Mouse (Mus musculus) C2C12 (cell line): ENCODE results near the gene Plpp1. TPM values are rescaled to one million over a fixed set of nuclear protein-coding genes. Genes with fewer than 3 reads are reported as not detected.

ENCODE experiments used
- H3K27me3 ChIP-seq: one replicate; pipeline ENCODE4 v1.6.1; 2011; ENCODE audit not compliant: control insufficient read depth, insufficient read depth, insufficient read length
- H3K36me3 ChIP-seq: one replicate; pipeline ENCODE4 v1.6.1; 2011; ENCODE audit not compliant: control insufficient read depth, insufficient read depth
- H3K4me3 ChIP-seq: one replicate; pipeline ENCODE4 v1.5.1; 2011; ENCODE audit warnings: mild to moderate bottlenecking, control low read depth; ENCODE audit not compliant: poor library complexity, insufficient read depth, severe bottlenecking
- H3K79me2 ChIP-seq: one replicate; pipeline ENCODE4 v1.6.1; 2011; ENCODE audit not compliant: control insufficient read depth, insufficient read depth
- H3K79me3 ChIP-seq: one replicate; pipeline ENCODE4 v1.6.1; 2011; ENCODE audit warnings: low read depth, control low read depth
- H3ac ChIP-seq: one replicate; pipeline ENCODE3; 2011; ENCODE audit warnings: low read depth; ENCODE audit not compliant: control insufficient read depth, insufficient read length
- CEBPB ChIP-seq: IDR thresholded peaks from one replicate; pipeline ENCODE4 v1.6.1; 2011; ENCODE audit warnings: low read depth, mild to moderate bottlenecking, control low read depth, moderate library complexity
- CTCF ChIP-seq: IDR thresholded peaks from one replicate; pipeline ENCODE4 v1.5.1; 2011; ENCODE audit not compliant: control insufficient read depth, insufficient read depth, insufficient read length
- FOSL1 ChIP-seq: IDR thresholded peaks from one replicate; pipeline ENCODE4 v1.8.0; 2011; ENCODE audit warnings: mild to moderate bottlenecking, low read length; ENCODE audit not compliant: poor library complexity, insufficient read depth, severe bottlenecking
- MAX ChIP-seq: IDR thresholded peaks from one replicate; pipeline ENCODE4 v1.6.1; 2011; ENCODE audit warnings: mild to moderate bottlenecking, control low read depth
- MYOD1 ChIP-seq: IDR thresholded peaks from one replicate; pipeline ENCODE4 v1.6.1; 2011; ENCODE audit warnings: low read depth; ENCODE audit not compliant: control insufficient read depth, insufficient read length
- MYOG ChIP-seq: IDR thresholded peaks from one replicate; pipeline ENCODE4 v1.6.1; 2011; ENCODE audit not compliant: control insufficient read depth, insufficient read length; ENCODE audit errors: extremely low read depth
- USF1 ChIP-seq: IDR thresholded peaks from one replicate; pipeline ENCODE4 v1.6.1; 2011; ENCODE audit warnings: low read depth, mild to moderate bottlenecking, control low read depth, moderate library complexity
- polyA plus RNA-seq: library from polyadenylated mRNA; unstranded; fragments of >200 nt; fragmentation: generic; extraction: Trizol; gene quantifications from one replicate; pipeline ENCODE4 v1.2.1, GENCODE M21; 2012; ENCODE audit warnings: missing spikeins

The Plpp1 gene
- polyA plus RNA-seq, 1 experiment: 29.1 TPM

- TF ChIP-seq FOSL1 (no peak), CTCF (no peak), MAX (no peak), MYOD1 (no peak), CEBPB (no peak), USF1 (no peak), MYOG (no peak)
- Histone ChIP-seq H3K79me3 (no peaks in the 10 kb centered on the region), H3K27me3 (no peaks in the 10 kb centered on the region), H3K79me2 (no peaks in the 10 kb centered on the region), H3K36me3 (no peaks in the 10 kb centered on the region), H3K4me3 (no peak overlapping the region), H3ac (no peak overlapping the region)
Observed at GRCm38 (mm10) chr13:112760538-112760881, 40.1 kb upstream of the Plpp1 start.

DNA sequence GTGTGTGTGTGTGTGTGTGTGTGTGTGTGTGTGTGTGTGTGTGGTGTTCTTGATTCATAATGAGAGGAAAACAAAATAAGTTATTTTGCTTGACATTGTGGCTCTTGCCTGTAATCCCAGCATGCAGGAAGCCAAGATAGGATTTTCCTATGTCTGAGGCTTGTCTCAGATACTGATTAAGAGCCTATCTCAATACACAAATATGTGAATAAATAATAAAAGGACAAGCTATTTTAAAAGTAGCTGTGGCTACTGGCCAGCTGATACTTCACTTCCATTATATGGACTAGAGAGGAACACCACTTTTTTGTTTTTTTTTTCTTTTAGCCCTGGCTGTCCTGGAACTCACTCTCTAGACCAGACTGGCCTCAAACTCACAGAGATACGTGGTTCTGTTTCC lies 38.8 kb upstream of the Plpp1 start:
- no peak overlapping the region for H3ac ChIP-seq
- no peak overlapping the region for H3K4me3 ChIP-seq
- no peaks in the 10 kb centered on the region for H3K36me3 ChIP-seq
- H3K27me3 ChIP-seq: no peaks in the 10 kb centered on the region
- no peaks in the 10 kb centered on the region for H3K79me2 ChIP-seq
- TF ChIP-seq MYOG (no peak), CTCF (no peak), CEBPB (no peak), MYOD1 (no peak), MAX (no peak), FOSL1 (no peak), USF1 (no peak)
- H3K79me3 ChIP-seq: no peaks in the 10 kb centered on the region

- Histone ChIP-seq H3K4me3 (no peak overlapping the region), H3K36me3 (no peaks in the 10 kb centered on the region), H3ac (no peak overlapping the region), H3K79me3 (no peaks in the 10 kb centered on the region), H3K79me2 (no peaks in the 10 kb centered on the region), H3K27me3 (no peaks in the 10 kb centered on the region)
- TF ChIP-seq CTCF (no peak), USF1 (no peak), MYOG (no peak), CEBPB (no peak), MYOD1 (no peak), MAX (no peak), FOSL1 (no peak)
Observed at GRCm38 (mm10) chr13:112762548-112762947, 38.0 kb upstream of the Plpp1 start.

GRCm38 (mm10) chr13:112763531-112764091 lies 37.0 kb upstream of the Plpp1 start:
- no peak overlapping the region for H3ac ChIP-seq
- no peaks in the 10 kb centered on the region for H3K79me2 ChIP-seq
- H3K79me3 ChIP-seq: no peaks in the 10 kb centered on the region
- H3K36me3 ChIP-seq: no peaks in the 10 kb centered on the region
- no peak overlapping the region for H3K4me3 ChIP-seq
- TF ChIP-seq USF1 (no peak), MYOD1 (no peak), CTCF (no peak), MAX (no peak), FOSL1 (no peak), MYOG (no peak), CEBPB (no peak)
- H3K27me3 ChIP-seq: no peaks in the 10 kb centered on the region

DNA sequence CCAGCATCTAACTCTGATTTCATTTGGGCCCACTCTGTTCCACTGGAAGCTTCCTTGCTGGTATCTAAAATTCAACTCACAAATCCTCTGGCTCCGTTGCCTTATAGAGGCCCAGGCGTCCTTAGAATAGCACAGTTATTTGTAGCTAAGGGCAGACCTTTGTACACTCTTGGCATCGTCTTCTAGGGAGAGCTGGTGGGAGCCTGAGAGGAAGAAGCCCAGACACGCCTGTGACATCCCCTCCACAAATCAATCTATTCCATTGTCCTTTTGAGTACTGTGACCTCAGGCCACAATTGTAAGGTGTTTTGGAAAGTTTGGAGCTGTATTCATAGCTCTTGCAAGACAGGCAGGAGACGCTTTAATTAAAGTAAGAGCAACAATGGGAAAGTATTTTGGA lies 36.0 kb upstream of the Plpp1 start:
- TF ChIP-seq FOSL1 (no peak), USF1 (no peak), MAX (no peak), MYOD1 (no peak), CEBPB (no peak), MYOG (no peak), CTCF (no peak)
- no peak overlapping the region for H3ac ChIP-seq
- no peak overlapping the region for H3K4me3 ChIP-seq
- H3K27me3 ChIP-seq: no peaks in the 10 kb centered on the region
- no peaks in the 10 kb centered on the region for H3K79me3 ChIP-seq
- H3K36me3 ChIP-seq: no peaks in the 10 kb centered on the region
- no peaks in the 10 kb centered on the region for H3K79me2 ChIP-seq

DNA sequence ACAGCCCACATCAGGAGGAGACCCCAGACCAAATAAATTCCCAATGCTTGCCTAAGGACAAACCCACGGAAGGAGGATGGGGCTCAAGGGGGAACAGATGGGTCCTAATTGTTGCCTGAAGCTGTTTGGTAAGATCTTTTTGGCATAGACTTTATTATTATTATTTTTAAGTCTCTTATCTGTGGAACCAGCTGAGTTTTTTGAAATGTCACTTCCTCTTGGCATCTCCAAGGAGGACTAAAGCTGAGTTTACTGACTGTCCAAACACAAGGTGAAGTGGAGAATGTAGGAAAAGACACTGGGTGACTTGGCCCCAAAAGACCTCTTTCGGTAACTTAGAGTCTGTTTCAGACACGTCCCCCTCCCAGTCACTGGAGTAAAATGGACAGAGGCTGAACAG lies 34.9 kb upstream of the Plpp1 start:
- TF ChIP-seq CTCF: no peak
- no peak for TF ChIP-seq FOSL1
- no peak for TF ChIP-seq MYOD1
- no peak for TF ChIP-seq USF1
- no peak for TF ChIP-seq MAX
- no peak for TF ChIP-seq CEBPB
- no peak for TF ChIP-seq MYOG
- no peaks in the 10 kb centered on the region for H3K36me3 ChIP-seq
- H3K4me3 ChIP-seq: no peak overlapping the region
- no peaks in the 10 kb centered on the region for H3K27me3 ChIP-seq
- no peaks in the 10 kb centered on the region for H3K79me2 ChIP-seq
- H3K79me3 ChIP-seq: no peaks in the 10 kb centered on the region
- no peak overlapping the region for H3ac ChIP-seq
